Mouse (Mus musculus): ENCODE measurements around the gene Dhx29.
"Not testable (repeated sequence)": the region's sequence is repeated elsewhere in the genome, so short reads cannot be mapped to it uniquely, and the experiment has no call there.

The Dhx29 gene

DNA sequence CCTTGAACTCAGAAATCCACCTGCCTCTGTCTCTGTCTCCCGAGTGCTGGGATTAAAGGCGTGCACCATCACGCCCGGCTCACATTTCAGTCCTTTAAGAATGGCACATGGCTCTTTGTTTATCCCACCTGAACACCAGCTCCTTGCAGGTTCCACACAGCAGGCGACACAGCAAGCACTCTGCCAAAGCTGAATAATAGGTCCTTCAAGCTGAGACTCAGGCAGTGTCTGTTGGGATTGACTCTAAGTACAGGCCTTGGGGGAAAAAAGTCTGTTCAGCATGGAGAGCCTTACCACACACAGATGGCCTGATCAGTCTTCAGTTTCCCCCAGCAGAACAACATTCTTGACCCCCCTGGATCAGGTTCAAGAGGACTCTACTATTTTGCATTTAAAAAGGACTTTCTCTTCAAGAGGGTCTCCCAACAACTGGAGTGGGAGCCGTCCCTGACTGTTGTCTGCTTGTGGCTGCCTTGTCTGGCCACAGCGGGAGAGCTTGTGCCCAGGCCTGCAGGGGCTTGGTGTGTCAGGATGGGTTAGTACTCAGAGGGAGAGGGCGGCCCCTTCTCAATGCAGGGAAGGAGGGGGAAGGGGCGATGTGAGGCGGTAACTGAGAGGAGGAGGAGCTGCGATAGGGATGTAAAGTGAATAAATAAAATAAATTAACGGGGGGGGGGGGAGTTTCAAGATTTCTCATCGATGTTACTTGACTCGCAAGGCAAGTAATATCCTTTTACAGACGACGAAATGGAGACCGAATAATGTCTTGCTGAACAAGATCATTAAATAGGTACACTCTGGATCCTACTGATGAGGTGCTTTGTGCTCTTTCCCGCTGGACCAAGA lies 58.6 kb downstream of the Dhx29 start:
- in situ Hi-C loops (cut with MboI; ENCODE audit: low pct_unique_long_range_greater_than_20kb in 1 of 2, low sequenced_read_pairs in 2 of 2, unreplicated experiment in 1 of 2), result loop anchor here in 1 of 2 experiments (5.0 kb wide), 1 partner anchor 46 kb away; no protein-coding TSS in a partner anchor

DNA sequence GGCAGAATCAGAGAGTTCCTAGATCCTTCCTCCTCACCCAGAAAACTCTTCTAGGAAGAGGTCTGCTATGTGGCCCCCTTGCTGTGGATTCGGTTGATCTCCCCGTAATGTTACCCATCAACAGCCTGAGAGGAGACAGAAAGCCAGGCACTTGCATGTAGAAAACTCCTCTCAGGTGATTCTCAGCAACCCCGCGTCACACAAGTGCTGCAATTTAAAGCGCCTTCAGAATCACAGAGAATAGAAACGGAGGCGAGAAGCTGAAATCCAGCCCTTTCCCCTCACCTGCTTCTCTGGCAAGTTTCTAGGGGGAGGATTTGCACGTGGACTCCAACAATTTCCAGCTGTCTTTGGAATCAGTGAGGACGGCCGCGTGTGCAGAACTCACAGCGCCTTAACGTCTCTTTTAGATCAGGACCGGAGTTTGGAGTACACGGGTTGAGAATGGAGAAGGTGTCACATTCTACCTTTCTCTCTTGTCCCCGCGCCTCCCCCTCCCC lies 59.2 kb downstream of the Dhx29 start:
- in situ Hi-C loops (cut with MboI; ENCODE audit: low pct_unique_long_range_greater_than_20kb in 1 of 2, low sequenced_read_pairs in 2 of 2, unreplicated experiment in 1 of 2), result loop anchor here in 1 of 2 experiments (5.0 kb wide), 1 partner anchor 46 kb away; no protein-coding TSS in a partner anchor

DNA sequence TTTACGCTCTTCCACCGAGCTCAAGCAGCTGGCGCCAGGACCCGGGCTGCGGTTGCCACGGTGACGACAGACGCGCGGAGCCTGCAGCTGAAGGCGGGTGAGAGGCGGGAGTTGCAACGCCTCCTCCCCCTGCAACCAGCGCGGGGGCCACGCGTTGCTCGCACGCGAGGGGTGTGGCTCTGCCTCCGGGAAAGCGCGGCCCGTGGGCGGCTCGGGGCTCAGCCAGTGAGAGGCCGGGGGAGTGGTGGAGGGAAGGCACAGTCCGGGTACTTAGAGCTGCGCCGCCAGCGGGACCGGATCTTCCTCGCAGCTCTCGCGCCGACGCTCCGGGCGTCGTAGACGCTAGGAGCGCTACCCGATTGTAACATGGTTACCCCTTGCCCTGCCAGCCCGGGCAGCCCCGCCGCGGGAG lies 60.3 kb downstream of the Dhx29 start, which contains the start of gene Ccno:
TSS of gene Ccno (plus strand) at position 271 of the 412 bp plus-strand sequence.
- in situ Hi-C loops (cut with MboI; ENCODE audit: low pct_unique_long_range_greater_than_20kb in 1 of 2, low sequenced_read_pairs in 2 of 2, unreplicated experiment in 1 of 2), result loop anchor here in 1 of 2 experiments (5.0 kb wide), 1 partner anchor 45 kb away; no protein-coding TSS in a partner anchor

DNA sequence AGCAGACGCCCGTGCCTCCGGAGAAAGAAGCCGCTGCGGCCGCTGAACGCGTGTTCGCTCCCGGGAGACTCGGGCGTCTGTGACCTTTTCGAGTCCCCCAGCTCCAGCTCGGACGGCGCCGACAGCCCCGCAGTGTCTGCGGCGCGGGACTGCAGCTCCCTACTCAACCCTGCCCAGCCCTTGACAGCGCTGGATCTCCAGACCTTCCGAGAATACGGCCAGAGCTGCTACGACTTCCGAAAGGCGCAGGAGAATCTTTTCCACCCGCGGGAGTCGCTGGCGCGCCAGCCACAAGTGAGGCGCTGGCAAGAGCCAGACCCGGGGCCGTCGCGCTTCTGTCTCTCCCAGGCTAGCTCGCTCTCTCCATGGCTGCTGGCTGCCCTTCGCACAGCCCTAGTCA lies 60.7 kb downstream of the Dhx29 start:
- in situ Hi-C loops (cut with MboI; ENCODE audit: low pct_unique_long_range_greater_than_20kb in 1 of 2, low sequenced_read_pairs in 2 of 2, unreplicated experiment in 1 of 2), result loop anchor here in 1 of 2 experiments (5.0 kb wide), 1 partner anchor 44 kb away; no protein-coding TSS in a partner anchor

DNA sequence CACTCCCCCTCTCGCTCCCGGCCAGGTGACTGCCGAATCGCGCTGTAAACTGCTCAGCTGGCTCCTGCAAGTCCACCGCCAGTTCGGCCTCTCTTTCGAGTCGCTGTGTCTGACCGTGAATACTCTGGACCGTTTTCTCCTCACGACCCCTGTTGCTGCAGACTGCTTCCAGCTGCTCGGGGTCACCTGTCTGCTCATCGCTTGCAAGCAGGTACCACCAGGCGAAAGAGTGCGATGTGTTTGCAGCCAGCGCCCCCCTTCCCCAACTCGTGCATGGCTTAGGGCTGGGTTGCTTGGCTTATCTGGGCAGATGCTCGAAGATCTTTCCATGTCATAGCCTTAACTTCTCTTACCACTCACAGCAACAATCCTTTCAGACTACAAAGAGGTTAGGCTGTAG lies 61.6 kb downstream of the Dhx29 start:
- in situ Hi-C loops (cut with MboI; ENCODE audit: low pct_unique_long_range_greater_than_20kb in 1 of 2, low sequenced_read_pairs in 2 of 2, unreplicated experiment in 1 of 2), result loop anchor here in 1 of 2 experiments (5.0 kb wide), 1 partner anchor 43 kb away; no protein-coding TSS in a partner anchor

DNA sequence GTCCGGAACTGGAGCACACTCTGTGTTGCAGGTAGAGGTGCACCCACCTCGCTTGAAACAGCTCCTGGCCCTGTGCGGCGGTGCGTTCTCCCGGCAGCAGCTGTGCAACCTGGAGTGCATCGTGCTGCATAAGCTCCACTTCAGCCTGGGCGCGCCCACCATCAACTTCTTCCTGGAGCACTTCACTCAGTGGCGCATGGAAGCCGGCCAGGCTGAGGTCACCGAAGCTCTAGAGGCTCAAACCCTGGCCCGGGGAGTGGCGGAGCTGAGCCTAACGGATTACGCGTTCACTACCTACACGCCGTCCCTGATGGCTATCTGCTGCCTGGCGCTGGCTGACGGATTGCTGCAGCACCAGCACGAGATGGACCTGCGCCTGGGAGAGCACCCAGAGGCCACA lies 62.3 kb downstream of the Dhx29 start:
- in situ Hi-C loops (cut with MboI; ENCODE audit: low pct_unique_long_range_greater_than_20kb in 1 of 2, low sequenced_read_pairs in 2 of 2, unreplicated experiment in 1 of 2), result loop anchor here in 1 of 2 experiments (5.0 kb wide), 1 partner anchor 43 kb away; no protein-coding TSS in a partner anchor

DNA sequence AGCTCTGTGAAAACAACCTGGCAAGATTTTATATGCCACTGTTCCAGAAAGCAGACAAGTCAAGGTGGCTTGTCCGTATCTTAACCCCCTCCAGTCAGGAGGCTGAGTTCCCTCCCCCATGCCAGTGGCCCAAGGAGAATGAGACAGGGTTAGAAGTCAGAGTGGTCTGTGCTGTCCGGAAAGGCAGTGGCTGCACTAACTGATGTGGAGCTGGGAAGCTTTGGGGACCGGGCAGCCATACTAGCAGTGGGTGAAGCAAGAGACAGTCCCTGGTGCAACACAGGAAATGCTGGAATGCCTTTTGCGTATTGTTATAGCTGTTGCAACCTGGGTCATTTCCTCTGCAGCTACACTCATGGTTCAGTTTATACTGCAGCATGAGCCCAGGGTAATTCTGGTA lies 63.1 kb downstream of the Dhx29 start:
- in situ Hi-C loops (cut with MboI; ENCODE audit: low pct_unique_long_range_greater_than_20kb in 1 of 2, low sequenced_read_pairs in 2 of 2, unreplicated experiment in 1 of 2), result no loop called here

DNA sequence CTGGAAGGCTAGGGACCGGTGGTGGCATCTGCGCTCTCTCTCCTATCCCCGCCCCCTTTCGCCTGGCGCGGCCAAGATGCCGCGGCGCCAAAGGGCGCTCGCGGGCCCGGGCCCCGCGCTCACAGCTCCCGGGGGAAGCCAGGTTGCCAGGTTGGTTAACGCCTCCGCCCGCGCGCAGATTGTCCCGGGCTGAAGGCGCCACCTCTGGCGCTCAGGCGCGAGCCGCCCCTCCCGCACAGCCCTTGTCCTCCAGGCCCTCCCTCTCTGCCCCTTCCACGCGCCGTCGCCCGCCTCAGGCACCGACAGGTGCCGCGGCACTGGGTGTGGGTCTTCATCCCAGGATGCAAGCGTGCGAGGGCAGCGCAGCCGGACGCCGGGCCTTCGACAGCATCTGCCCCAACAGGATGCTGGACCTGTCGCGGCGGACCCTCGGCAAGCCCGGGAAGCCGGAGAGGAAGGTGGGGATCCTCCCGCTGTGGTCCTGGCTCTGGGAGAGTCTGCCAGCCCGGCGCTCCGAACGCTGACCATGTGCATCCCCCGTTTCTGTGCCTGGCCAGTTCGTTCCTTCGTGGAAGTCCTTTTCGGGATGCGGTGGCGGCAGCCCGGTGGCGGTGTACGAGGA lies 66.4 kb downstream of the Dhx29 start, which contains the start of gene Mcidas:
TSS of gene Mcidas (plus strand) at position 315 of the 622 bp plus-strand sequence.
- in situ Hi-C loops (cut with MboI; ENCODE audit: low pct_unique_long_range_greater_than_20kb in 1 of 2, low sequenced_read_pairs in 2 of 2, unreplicated experiment in 1 of 2), result no loop called here

DNA sequence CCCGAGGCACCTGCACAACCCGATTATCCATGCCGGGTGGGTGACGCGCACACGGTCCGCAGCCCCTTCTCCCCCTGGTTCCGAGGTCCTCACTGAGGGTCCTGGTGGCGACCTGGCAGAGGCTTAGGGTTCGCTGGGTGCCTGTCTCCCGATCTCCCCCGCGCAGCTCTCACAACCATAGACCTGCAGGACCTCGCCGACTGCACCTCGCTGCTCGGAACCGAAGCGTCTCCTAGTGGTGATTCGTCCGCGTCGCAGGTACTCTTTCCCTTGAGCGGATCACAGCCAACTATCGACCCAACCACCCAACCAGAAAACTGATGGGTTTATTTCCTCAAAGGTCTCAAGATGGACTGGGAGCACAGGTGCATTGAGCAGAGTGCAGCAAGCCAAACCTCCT lies 66.9 kb downstream of the Dhx29 start:
- in situ Hi-C loops (cut with MboI; ENCODE audit: low pct_unique_long_range_greater_than_20kb in 1 of 2, low sequenced_read_pairs in 2 of 2, unreplicated experiment in 1 of 2), result no loop called here

DNA sequence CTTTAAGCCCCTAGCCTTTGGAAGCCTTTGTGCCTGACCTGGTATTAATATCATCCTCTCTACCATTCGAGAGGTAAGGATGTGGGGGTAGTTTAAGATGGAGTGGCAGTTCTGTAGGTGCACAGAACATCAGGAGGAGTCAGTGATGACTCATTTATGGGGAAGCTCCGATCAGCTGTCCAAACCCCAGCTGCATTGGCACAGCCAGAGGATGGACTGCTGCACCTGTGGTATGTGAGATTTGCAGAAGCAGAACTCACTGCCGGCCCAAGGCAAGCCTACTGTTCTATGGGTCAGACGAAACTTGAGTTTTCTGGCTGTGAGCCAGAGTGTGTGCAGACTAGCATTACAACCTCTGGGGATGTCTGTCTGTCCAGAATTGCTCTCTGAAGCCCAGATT lies 69.2 kb downstream of the Dhx29 start:
- in situ Hi-C loops (cut with MboI; ENCODE audit: low pct_unique_long_range_greater_than_20kb in 1 of 2, low sequenced_read_pairs in 2 of 2, unreplicated experiment in 1 of 2), result no loop called here

DNA sequence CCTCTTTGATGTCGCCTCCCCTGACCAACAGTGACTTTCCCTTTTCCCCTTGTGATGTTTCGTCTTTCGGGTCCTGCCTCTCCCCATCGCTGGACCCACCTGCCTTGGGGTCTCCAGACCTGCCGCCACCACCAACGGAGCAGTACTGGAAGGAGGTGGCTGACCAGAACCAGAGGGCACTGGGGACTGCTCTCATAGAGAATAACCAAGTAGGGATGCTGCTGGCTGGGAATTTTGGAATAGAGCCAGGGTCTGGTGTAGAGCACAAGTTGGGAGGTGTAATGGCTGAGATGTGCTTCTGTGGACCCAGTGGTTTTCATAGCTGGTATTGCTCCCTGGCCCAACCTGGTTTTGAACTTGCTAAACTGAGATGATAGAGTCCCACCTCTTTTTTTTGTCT lies 70.1 kb downstream of the Dhx29 start:
- in situ Hi-C loops (cut with MboI; ENCODE audit: low pct_unique_long_range_greater_than_20kb in 1 of 2, low sequenced_read_pairs in 2 of 2, unreplicated experiment in 1 of 2), result no loop called here

DNA sequence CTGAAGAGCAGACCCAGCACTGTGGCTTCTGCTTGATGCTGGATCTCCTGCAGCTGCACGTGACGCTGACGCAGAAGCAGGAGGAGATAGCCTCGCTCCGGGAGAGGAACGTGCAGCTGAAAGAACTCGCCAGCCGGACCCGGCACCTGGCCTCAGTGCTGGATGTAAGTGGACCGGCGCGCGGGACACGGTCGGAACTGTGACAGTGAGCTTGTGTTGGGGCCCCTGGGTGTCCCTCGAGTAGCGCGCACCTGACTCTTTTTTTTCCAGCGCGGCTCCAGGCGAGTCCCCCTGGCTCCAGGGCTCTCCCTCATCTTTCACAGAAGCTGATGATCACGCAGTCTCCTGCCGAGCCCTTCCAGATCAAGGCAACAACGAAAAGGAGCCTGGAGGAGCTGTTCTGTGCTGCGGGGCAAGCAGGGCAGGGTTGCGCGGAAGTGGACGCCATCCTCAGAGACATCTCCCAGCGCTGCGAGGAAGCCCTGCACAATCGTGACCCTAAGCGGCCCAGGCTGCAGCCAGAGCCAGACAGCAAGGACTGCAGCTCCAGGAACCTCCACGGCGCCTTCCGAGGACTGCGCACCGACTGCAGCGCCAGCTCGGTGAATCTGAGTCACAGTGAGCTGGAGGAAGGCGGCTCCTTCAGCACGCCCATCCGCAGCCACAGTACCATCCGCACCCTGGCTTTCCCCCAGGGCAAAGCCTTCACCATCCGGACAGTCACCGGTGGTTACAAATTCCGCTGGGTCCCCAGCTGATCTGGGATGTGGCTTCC lies 71.4 kb downstream of the Dhx29 start:
- in situ Hi-C loops (cut with MboI; ENCODE audit: low pct_unique_long_range_greater_than_20kb in 1 of 2, low sequenced_read_pairs in 2 of 2, unreplicated experiment in 1 of 2), result no loop called here

DNA sequence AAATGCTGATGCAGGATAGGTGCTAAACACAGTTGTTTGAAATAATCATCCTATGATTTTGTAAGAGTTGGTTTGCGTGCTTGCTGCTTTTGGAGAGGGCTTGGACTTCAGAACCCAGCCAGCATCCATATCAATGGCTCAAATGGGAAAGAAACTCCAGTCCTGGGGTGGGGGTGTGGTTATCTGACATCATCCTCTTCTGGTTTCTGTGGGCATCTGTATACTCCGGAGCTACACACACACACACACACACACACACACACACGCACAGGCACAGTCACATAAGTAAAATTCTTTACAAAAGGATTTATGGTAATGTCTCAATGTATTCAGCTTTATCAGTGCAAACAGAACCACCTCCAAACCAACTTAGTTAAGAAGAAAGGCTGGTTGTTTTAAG lies 72.8 kb downstream of the Dhx29 start:
- in situ Hi-C loops (cut with MboI; ENCODE audit: low pct_unique_long_range_greater_than_20kb in 1 of 2, low sequenced_read_pairs in 2 of 2, unreplicated experiment in 1 of 2), result no loop called here

DNA sequence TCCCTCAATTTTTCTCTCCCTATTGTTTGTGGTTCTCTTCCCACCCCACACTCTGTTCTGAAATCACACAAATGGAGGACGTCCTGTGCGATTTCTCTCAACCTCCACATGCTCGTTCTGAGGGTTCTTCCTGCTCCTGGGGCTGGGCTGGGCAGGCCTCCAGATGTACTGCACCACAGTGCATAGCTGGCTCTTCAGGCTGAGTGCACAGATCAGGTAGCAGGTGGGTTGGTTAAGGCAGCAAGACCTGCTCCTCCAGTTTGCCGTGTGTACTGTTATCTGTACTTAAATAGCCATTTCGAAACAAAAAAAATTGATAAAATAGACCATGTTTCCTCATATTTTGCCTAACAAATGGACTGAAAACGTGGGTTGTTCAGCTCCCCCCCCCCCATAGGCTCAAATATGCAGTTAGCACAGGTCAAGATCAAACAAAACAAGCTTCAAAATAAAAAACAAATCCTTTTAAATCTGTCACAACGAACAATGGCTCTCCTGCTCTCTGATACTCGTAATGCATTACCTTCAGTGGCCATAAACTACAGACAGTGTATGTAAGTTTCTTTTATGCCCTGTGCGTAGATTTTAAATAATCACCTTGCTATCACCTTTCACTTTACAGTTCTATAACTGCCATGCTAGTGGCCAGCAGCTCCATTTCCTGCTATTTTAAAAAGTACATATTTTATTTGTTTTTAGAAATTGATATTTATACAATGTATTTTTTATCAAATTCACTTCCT lies 73.5 kb downstream of the Dhx29 start:
- in situ Hi-C loops (cut with MboI; ENCODE audit: low pct_unique_long_range_greater_than_20kb in 1 of 2, low sequenced_read_pairs in 2 of 2, unreplicated experiment in 1 of 2), result no loop called here

DNA sequence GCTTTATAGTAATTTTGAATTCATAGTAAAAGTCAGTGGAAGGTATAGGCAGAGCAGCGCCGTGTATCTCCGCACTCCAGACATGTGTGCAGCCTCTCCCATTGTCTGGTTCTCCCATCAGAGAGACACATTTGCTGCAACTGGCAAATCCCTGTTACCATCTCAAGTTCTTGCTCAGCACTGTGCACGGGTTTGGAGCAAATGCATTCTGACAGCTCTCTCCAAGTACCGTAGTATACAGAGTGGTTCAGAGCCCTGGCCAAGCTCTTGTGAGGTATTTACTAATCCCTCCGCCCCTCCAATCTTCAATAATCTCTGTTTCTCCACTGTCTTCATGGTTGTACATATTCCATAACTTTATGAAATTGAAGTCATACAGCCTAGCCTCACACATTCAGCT lies 85.4 kb downstream of the Dhx29 start:
- in situ Hi-C loops (cut with MboI; ENCODE audit: low pct_unique_long_range_greater_than_20kb in 1 of 2, low sequenced_read_pairs in 2 of 2, unreplicated experiment in 1 of 2), result no loop called here

DNA sequence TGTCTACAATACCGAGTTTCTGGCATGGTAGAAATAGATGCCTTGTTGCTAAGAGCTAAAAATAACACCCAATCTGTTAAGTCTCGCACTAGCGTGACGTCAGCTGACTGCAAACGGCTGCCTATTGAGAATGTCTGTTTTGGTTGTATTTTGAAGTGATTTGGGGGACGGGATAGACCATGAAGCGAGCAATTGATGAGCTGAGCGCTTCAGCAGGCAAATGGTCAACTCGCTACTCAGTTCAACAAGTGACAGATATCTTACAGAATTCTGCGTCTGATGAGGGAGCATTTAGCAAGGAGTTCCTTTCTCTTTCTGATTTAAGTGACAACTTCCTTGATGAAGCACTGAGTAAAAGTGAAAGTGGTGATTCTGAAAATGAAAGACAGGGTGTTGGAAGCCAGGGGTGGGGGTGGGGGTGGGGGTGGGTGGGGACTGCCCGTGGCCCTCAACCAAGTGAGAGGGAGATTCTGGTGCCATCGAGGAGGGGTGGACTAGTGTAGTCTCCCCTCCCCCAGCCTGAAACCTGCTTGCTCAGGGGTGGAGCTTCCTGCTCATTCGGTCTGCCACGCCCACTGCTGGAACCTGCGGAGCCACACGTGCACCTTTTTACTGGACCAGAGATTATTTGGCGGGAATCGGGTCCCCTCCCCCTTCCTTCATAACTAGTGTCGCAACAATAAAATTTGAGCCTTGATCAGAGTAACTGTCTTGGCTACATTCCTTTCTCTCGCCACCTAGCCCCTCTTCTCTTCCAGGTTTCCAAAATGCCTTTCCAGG lies 86.1 kb downstream of the Dhx29 start:
- in situ Hi-C loops (cut with MboI; ENCODE audit: low pct_unique_long_range_greater_than_20kb in 1 of 2, low sequenced_read_pairs in 2 of 2, unreplicated experiment in 1 of 2), result not testable (repeated sequence)

Data from mouse embryonic stem cell (cell line).